8 mouse cellular contexts compared by ENCODE assay signal in the genomic region with DNA sequence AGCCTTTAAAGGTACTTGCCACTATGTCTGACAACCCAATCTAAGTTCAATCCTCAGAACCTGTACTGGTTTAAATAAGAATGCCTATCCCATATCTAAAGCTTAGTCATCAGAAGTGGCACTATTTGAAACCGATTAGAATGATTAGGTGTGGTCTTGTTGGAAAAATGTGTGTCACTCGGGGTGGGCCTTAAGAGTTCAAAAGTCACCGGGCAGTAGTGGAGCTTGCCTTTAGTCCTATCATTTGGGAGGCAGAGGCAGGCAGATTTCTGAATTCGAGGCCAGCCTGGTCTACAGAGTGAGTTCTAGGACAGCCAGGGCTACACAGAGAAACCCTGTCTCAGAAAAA. TPM values are rescaled to one million over a fixed set of nuclear protein-coding genes. Genes with fewer than 3 reads are reported as not detected.
A peak's percentile ranks its signal among the peaks of the same experiment; 100 is the strongest.
DNase-seq lines count a peak whose midpoint lies in the region; ATAC-seq and TF ChIP-seq lines count a peak whose summit lies in the region.

No protein-coding gene starts in this region.

- no peaks in the 10 kb centered on the region for H3K27me3 ChIP-seq in embryonic facial prominence, embryonic 13.5 days
- no peaks in the 10 kb centered on the region for H3K27me3 ChIP-seq in limb, embryonic 10.5 days (ENCODE audit: low read depth, poor library complexity, severe bottlenecking)
- H3K27me3 ChIP-seq in neural tube, embryonic 14.5 days (ENCODE audit: control insufficient read depth, insufficient read depth, low read length): no peaks in the 10 kb centered on the region

- no peaks in the 10 kb centered on the region for H3K9me3 ChIP-seq in embryonic facial prominence, embryonic 13.5 days
- no peaks in the 10 kb centered on the region for H3K9me3 ChIP-seq in limb, embryonic 10.5 days (replicated peaks)
- H3K9me3 ChIP-seq in neural tube, embryonic 14.5 days (ENCODE audit: control insufficient read depth, low read length): no peaks in the 10 kb centered on the region

- intact Hi-C loops in left cerebral cortex, adult 2 months (cut with DNase I): no loop called here
- intact Hi-C loops in left cerebral cortex, postnatal 10 days (cut with DNase I): no loop called here

- ATAC-seq in embryonic facial prominence, embryonic 13.5 days (ENCODE audit: insufficient number of reproducible peaks, insufficient read depth, low FRiP score, low TSS enrichment, low read depth): no peak
- no peak for ATAC-seq in neural tube, embryonic 14.5 days (ENCODE audit: low read depth)

- TF ChIP-seq CTCF in left cerebral cortex, adult 2 months (IDR thresholded peaks at IDR 0.05): no peak

- no peak for DNase-seq in left cerebral cortex, adult 2 months (ENCODE audit: extremely low spot score in 1 of 2, low spot score in 2 of 2)
- DNase-seq in left cerebral cortex, postnatal 10 days (ENCODE audit: extremely low spot score in 1 of 2, low spot score in 2 of 2): no peak
- DNase-seq in limb, embryonic 10.5 days (ENCODE audit: low spot score): no peak
- no peak for DNase-seq in left cerebral cortex, adult 9 months (ENCODE audit: low spot score in 2 of 2)
- no peak for DNase-seq in layer of hippocampus, adult 9-10 months (ENCODE audit: low spot score)
- DNase-seq in lung, postnatal 10 days: no peak

- no peak overlapping the region for H3K9ac ChIP-seq in embryonic facial prominence, embryonic 13.5 days
- no peak overlapping the region for H3K9ac ChIP-seq in neural tube, embryonic 14.5 days (replicated peaks; ENCODE audit: low read depth, low read length)

- H3K36me3 ChIP-seq in embryonic facial prominence, embryonic 13.5 days: no peaks in the 10 kb centered on the region
- H3K36me3 ChIP-seq in limb, embryonic 10.5 days: no peaks in the 10 kb centered on the region
- no peaks in the 10 kb centered on the region for H3K36me3 ChIP-seq in neural tube, embryonic 14.5 days (ENCODE audit: control insufficient read depth, insufficient read depth, low read length)

- H3K4me1 ChIP-seq in embryonic facial prominence, embryonic 13.5 days: peaks cover 16% of the 10 kb centered on the region
- peaks cover 18% of the 10 kb centered on the region for H3K4me1 ChIP-seq in limb, embryonic 10.5 days
- H3K4me1 ChIP-seq in neural tube, embryonic 14.5 days (ENCODE audit: control insufficient read depth, insufficient read depth, low read length): peaks cover 15% of the 10 kb centered on the region

- WGBS in embryonic facial prominence, embryonic 13.5 days: 93% methylated on average over 4 of the region's 4 CpGs
- WGBS in limb, embryonic 10.5 days: 94% methylated on average over 4 of the region's 4 CpGs
- 93% methylated on average over 4 of the region's 4 CpGs for WGBS in neural tube, embryonic 14.5 days

- peak overlapping the region; percentile 87 for H3K27ac ChIP-seq in left cerebral cortex, adult 2 months
- no peak overlapping the region for H3K27ac ChIP-seq in embryonic facial prominence, embryonic 13.5 days
- H3K27ac ChIP-seq in limb, embryonic 10.5 days: peak overlapping the region; percentile 98; the same call in 1 of the 2 replicates
- peak overlapping the region; percentile 84; the same call in 1 of the 2 replicates for H3K27ac ChIP-seq in neural tube, embryonic 14.5 days (ENCODE audit: low read depth, low read length)

- peak overlapping the region; percentile 95 for H3K4me3 ChIP-seq in left cerebral cortex, adult 2 months
- H3K4me3 ChIP-seq in embryonic facial prominence, embryonic 13.5 days: peak overlapping the region; percentile 96
- peak overlapping the region; percentile 93 for H3K4me3 ChIP-seq in limb, embryonic 10.5 days
- H3K4me3 ChIP-seq in neural tube, embryonic 14.5 days (ENCODE audit: low read depth, low read length): peak overlapping the region; percentile 97

- peak overlapping the region; percentile 83 for H3K4me2 ChIP-seq in embryonic facial prominence, embryonic 13.5 days
- H3K4me2 ChIP-seq in neural tube, embryonic 14.5 days (ENCODE audit: low read depth, low read length): peak overlapping the region; percentile 85

RNA-seq across cellular contexts. Expression of gene Xpo6, which starts 0.7 kb away (rescaled TPM):
- 100 to 1,000 TPM in 1 of 2 experiments, 10 to 100 TPM in 1; 92.7 to 102 TPM for total RNA-seq in left cerebral cortex, adult 2 months (2021)
- total RNA-seq in left cerebral cortex, postnatal 10 days (2021): 100 to 1,000 TPM; 101 to 103 TPM
- 59.0 and 60.5 TPM in 2 replicates for polyA plus RNA-seq in embryonic facial prominence, embryonic 13.5 days (2015; fragmentation: Nextera tagmentation; extraction: Ambion mirVana)
- 74.7 and 80.1 TPM in 2 replicates for polyA plus RNA-seq in limb, embryonic 10.5 days (2016; fragmentation: Nextera tagmentation; extraction: Ambion mirVana)
- 68.3 and 77.2 TPM in 2 replicates for polyA plus RNA-seq in neural tube, embryonic 14.5 days (2014; fragmentation: Nextera tagmentation; extraction: Ambion mirVana)
